Mouse (Mus musculus): ENCODE measurements around the gene Gm21865. TPM values are rescaled to one million over a fixed set of nuclear protein-coding genes. Genes with fewer than 3 reads are reported as not detected.
"Not testable (repeated sequence)": the region's sequence is repeated elsewhere in the genome, so short reads cannot be mapped to it uniquely, and the experiment has no call there.

Gm21865 gene
- polyA plus RNA-seq (2014; fragmentation: Nextera tagmentation; extraction: Ambion mirVana) = not detected in 2 replicates

DNA sequence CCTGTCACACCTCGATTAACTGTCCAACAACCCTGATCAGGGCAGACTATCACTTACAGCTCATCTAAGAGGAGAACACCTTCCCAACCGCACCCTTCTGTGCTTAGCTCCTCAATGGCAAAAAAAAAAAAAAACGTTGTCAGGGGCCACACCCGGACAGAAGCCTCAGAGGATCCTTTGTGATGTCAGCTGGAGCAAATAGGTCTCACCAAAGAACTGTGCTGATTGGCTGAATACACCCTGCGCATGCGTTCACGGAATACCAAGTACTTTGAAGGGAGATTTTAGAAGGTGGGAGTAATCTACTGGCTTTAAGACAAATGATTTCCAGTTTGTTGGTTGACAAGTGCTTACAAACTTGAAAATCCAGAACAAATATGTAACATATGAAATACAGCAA is at the start of gene Gm21865:
TSS of gene Gm21865 (minus strand) at position 101 of the 400 bp plus-strand sequence.
- not testable (repeated sequence) for H3K9me3 ChIP-seq (replicated peaks; ENCODE audit: control insufficient read depth, low read length); H3K27me3 ChIP-seq (replicated peaks; ENCODE audit: control insufficient read depth, insufficient read depth, low read length); ATAC-seq; H3K27ac ChIP-seq (ENCODE audit: low read depth, low read length); H3K4me2 ChIP-seq (ENCODE audit: low read length); H3K9ac ChIP-seq (ENCODE audit: low read length); H3K36me3 ChIP-seq (ENCODE audit: control insufficient read depth, insufficient read depth, low read length); DNase-seq (ENCODE audit: low spot score); H3K4me1 ChIP-seq (ENCODE audit: control insufficient read depth, insufficient read depth, low read length); H3K4me3 ChIP-seq (ENCODE audit: low read depth, low read length)
- no CpG with 5 or more reads among the region's 7 CpGs for WGBS

Other genes with a start within 250 kb of the Gm21865 start
- gene Gm21882, start 64.6 kb upstream of the Gm21865 start, polyA plus RNA-seq (2014; fragmentation: Nextera tagmentation; extraction: Ambion mirVana) = not detected in 2 replicates